Mouse (Mus musculus): Measurements from ENCODE around the gene Dpp10. TPM values are rescaled to one million over a fixed set of nuclear protein-coding genes. Genes with fewer than 3 reads are reported as not detected.

The Dpp10 gene
- total RNA-seq (2021), result not detected
- long read RNA-seq, experiment 1, result 0 reads
- long read RNA-seq, experiment 2, result 0 reads

- no peak for DNase-seq
Observed at GRCm38 (mm10) chr1:124044925-124045640, at the start of gene Dpp10. Gene Dpp10, minus strand, starts transcription at chr1:124045559.

GRCm38 (mm10) chr1:124048544-124048943, 3.2 kb upstream of the Dpp10 start:
- DNase-seq, result no peak

GRCm38 (mm10) chr1:124045761-124046300, 472 bp upstream of the Dpp10 start:
- no peak for DNase-seq

- DNase-seq, result no peak
Observed at GRCm38 (mm10) chr1:124044161-124044560, 1.2 kb downstream of the Dpp10 start.

- no peak for DNase-seq
Observed at GRCm38 (mm10) chr1:124043421-124043820, 1.9 kb downstream of the Dpp10 start.

GRCm38 (mm10) chr1:124041559-124041958, 3.8 kb downstream of the Dpp10 start:
- DNase-seq, result no peak

- no peak for DNase-seq
Observed at GRCm38 (mm10) chr1:124035306-124035990, 9.9 kb downstream of the Dpp10 start.

- no peak for DNase-seq
Observed at GRCm38 (mm10) chr1:124032677-124033076, 12.7 kb downstream of the Dpp10 start.

GRCm38 (mm10) chr1:124031968-124032367, 13.4 kb downstream of the Dpp10 start:
- no peak for DNase-seq

GRCm38 (mm10) chr1:124002797-124003196, 42.6 kb downstream of the Dpp10 start:
- no peak for DNase-seq

GRCm38 (mm10) chr1:123995780-123996179, 49.6 kb downstream of the Dpp10 start:
- no peak for DNase-seq

- DNase-seq, result no peak
Observed at GRCm38 (mm10) chr1:123985324-123986024, 59.9 kb downstream of the Dpp10 start.

- DNase-seq, result no peak
Observed at GRCm38 (mm10) chr1:123978597-123978996, 66.8 kb downstream of the Dpp10 start.

- no peak for DNase-seq
Observed at GRCm38 (mm10) chr1:123974621-123975020, 70.7 kb downstream of the Dpp10 start.

- DNase-seq, result no peak
Observed at GRCm38 (mm10) chr1:123946149-123946548, 99.2 kb downstream of the Dpp10 start.

- no peak for DNase-seq
Observed at GRCm38 (mm10) chr1:123940826-123941225, 104.5 kb downstream of the Dpp10 start.

GRCm38 (mm10) chr1:123933812-123934727, 111.3 kb downstream of the Dpp10 start:
- DNase-seq, result peak; percentile 14 to 35

- DNase-seq, result no peak
Observed at GRCm38 (mm10) chr1:123928003-123928370, 117.4 kb downstream of the Dpp10 start.

GRCm38 (mm10) chr1:123927278-123928002, 117.9 kb downstream of the Dpp10 start:
- DNase-seq, result no peak

GRCm38 (mm10) chr1:123924905-123925304, 120.5 kb downstream of the Dpp10 start:
- no peak for DNase-seq

- no peak for DNase-seq
Observed at GRCm38 (mm10) chr1:123923907-123924306, 121.5 kb downstream of the Dpp10 start.

All from heart, adult 18-20 months (tissue).